Mouse (Mus musculus) C2C12 (cell line): ENCODE measurements at regions not wholly inside any gene's neighbourhood (a gene's known extent, or its start where the extent isn't known, plus 50 kb on each side); places are given as distances from the start of the nearest gene placed in this dataset.

Experiments used
- H3K27me3 ChIP-seq: one replicate; pipeline ENCODE4 v1.6.1; 2011; ENCODE audit not compliant: control insufficient read depth, insufficient read depth, insufficient read length
- H3K36me3 ChIP-seq: one replicate; pipeline ENCODE4 v1.6.1; 2011; ENCODE audit not compliant: control insufficient read depth, insufficient read depth
- H3K4me3 ChIP-seq: one replicate; pipeline ENCODE4 v1.5.1; 2011; ENCODE audit warnings: mild to moderate bottlenecking, control low read depth; ENCODE audit not compliant: poor library complexity, insufficient read depth, severe bottlenecking
- H3K79me2 ChIP-seq: one replicate; pipeline ENCODE4 v1.6.1; 2011; ENCODE audit not compliant: control insufficient read depth, insufficient read depth
- H3K79me3 ChIP-seq: one replicate; pipeline ENCODE4 v1.6.1; 2011; ENCODE audit warnings: low read depth, control low read depth
- H3ac ChIP-seq: one replicate; pipeline ENCODE3; 2011; ENCODE audit warnings: low read depth; ENCODE audit not compliant: control insufficient read depth, insufficient read length
- CEBPB ChIP-seq: IDR thresholded peaks from one replicate; pipeline ENCODE4 v1.6.1; 2011; ENCODE audit warnings: low read depth, mild to moderate bottlenecking, control low read depth, moderate library complexity
- CTCF ChIP-seq: IDR thresholded peaks from one replicate; pipeline ENCODE4 v1.5.1; 2011; ENCODE audit not compliant: control insufficient read depth, insufficient read depth, insufficient read length
- FOSL1 ChIP-seq: IDR thresholded peaks from one replicate; pipeline ENCODE4 v1.8.0; 2011; ENCODE audit warnings: mild to moderate bottlenecking, low read length; ENCODE audit not compliant: poor library complexity, insufficient read depth, severe bottlenecking
- MAX ChIP-seq: IDR thresholded peaks from one replicate; pipeline ENCODE4 v1.6.1; 2011; ENCODE audit warnings: mild to moderate bottlenecking, control low read depth
- MYOD1 ChIP-seq: IDR thresholded peaks from one replicate; pipeline ENCODE4 v1.6.1; 2011; ENCODE audit warnings: low read depth; ENCODE audit not compliant: control insufficient read depth, insufficient read length
- MYOG ChIP-seq: IDR thresholded peaks from one replicate; pipeline ENCODE4 v1.6.1; 2011; ENCODE audit not compliant: control insufficient read depth, insufficient read length; ENCODE audit errors: extremely low read depth
- USF1 ChIP-seq: IDR thresholded peaks from one replicate; pipeline ENCODE4 v1.6.1; 2011; ENCODE audit warnings: low read depth, mild to moderate bottlenecking, control low read depth, moderate library complexity

GRCm38 (mm10) chr10:56482156-56482716, 105.1 kb downstream of the Gja1 start:
- Histone ChIP-seq H3K79me3 (no peaks in the 10 kb centered on the region), H3K27me3 (no peaks in the 10 kb centered on the region), H3K79me2 (no peaks in the 10 kb centered on the region), H3K36me3 (no peaks in the 10 kb centered on the region), H3K4me3 (no peak overlapping the region), H3ac (no peak overlapping the region)
- no peak for TF ChIP-seq MAX
- no peak for TF ChIP-seq FOSL1
- no peak for TF ChIP-seq MYOG

DNA sequence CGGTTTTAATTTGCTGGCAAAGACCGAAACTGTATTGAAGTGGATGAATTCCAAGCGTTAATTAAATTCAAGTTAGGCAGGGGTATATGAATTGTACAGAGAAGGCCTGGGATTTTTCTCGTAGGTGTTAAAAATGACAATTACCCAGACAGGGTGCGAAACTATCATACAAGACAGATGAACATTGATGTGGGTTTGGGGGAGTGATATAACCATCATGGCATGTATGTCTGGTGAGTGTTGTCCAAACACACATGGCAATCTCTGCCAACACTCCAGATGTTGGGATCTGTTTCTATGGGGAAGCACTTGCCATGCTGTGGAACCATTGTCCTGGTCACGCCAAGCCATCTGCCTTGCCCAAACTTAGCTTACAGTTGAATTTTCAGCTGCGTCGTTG, 107.8 kb downstream of the Gja1 start:
- no peak overlapping the region for H3ac ChIP-seq
- no peaks in the 10 kb centered on the region for H3K36me3 ChIP-seq
- TF ChIP-seq CTCF (no peak), CEBPB (no peak), FOSL1 (no peak), MYOG (no peak), MAX (no peak), USF1 (no peak), MYOD1 (no peak)
- H3K4me3 ChIP-seq: no peak overlapping the region
- no peaks in the 10 kb centered on the region for H3K79me2 ChIP-seq
- H3K27me3 ChIP-seq: no peaks in the 10 kb centered on the region
- H3K79me3 ChIP-seq: no peaks in the 10 kb centered on the region

DNA sequence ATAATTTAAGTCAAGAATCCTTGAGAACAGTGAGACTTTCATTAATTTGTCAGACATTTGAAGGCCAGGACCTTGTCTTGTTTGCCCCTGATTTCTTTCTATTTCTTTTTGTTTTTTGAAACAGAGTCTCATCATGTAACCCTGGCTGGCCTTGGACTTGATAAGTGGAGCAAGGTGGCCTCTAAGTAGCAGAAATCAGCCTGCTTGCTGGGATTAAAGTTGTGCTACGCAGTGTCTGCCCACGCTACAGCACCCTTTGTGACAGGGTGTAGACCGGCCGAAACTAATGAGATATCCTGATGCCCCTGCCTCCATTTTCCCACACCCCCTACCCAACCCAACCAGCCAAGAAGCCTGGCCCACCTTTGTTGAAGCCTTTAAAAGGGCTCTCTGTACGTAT, 108.6 kb downstream of the Gja1 start:
- no peak overlapping the region for H3K4me3 ChIP-seq
- H3K79me3 ChIP-seq: no peaks in the 10 kb centered on the region
- H3ac ChIP-seq: no peak overlapping the region
- H3K79me2 ChIP-seq: no peaks in the 10 kb centered on the region
- H3K36me3 ChIP-seq: no peaks in the 10 kb centered on the region
- no peaks in the 10 kb centered on the region for H3K27me3 ChIP-seq
- TF ChIP-seq CEBPB (no peak), MYOD1 (no peak)

DNA sequence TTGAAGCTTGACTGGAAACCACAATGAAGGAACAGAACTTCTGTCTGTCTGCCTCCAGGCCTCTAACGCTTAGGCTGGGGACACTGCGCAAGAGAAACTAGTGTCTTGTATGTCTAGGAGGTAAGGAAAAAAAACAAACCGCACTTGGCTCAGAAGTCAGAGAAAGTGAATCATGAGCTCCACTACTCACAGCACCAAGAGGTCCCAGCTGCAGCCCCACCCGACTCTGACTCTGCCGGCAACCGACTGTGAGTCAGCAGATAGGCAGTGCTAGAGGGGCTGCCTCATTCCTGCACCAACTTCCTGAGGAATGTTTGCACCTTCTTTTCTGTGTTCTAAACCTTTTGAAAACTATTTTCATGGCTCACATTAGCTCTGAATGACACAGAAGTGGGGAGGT, 109.5 kb downstream of the Gja1 start:
- H3ac ChIP-seq: no peak overlapping the region
- H3K4me3 ChIP-seq: no peak overlapping the region
- H3K79me2 ChIP-seq: no peaks in the 10 kb centered on the region
- no peaks in the 10 kb centered on the region for H3K27me3 ChIP-seq
- TF ChIP-seq FOSL1 (peak; percentile 58), MYOG (no peak)
- H3K36me3 ChIP-seq: no peaks in the 10 kb centered on the region
- H3K79me3 ChIP-seq: no peaks in the 10 kb centered on the region

- Histone ChIP-seq H3K79me3 (no peaks in the 10 kb centered on the region), H3K27me3 (no peaks in the 10 kb centered on the region)
- no peak for TF ChIP-seq USF1
Observed at GRCm38 (mm10) chr10:56493461-56493860, 116.3 kb downstream of the Gja1 start.

GRCm38 (mm10) chr10:56495352-56495751, 118.2 kb downstream of the Gja1 start:
- Histone ChIP-seq H3K27me3 (no peaks in the 10 kb centered on the region), H3K36me3 (no peaks in the 10 kb centered on the region), H3K79me3 (no peaks in the 10 kb centered on the region), H3K4me3 (no peak overlapping the region), H3ac (no peak overlapping the region), H3K79me2 (no peaks in the 10 kb centered on the region)
- no peak for TF ChIP-seq CTCF
- no peak for TF ChIP-seq FOSL1
- no peak for TF ChIP-seq MYOG
- TF ChIP-seq USF1: no peak
- TF ChIP-seq MAX: no peak

More at GRCm38 (mm10) chr10:56493461-56493860, 116.3 kb downstream of the Gja1 start:
- H3K79me2 ChIP-seq: no peaks in the 10 kb centered on the region
- no peak overlapping the region for H3ac ChIP-seq
- no peaks in the 10 kb centered on the region for H3K36me3 ChIP-seq
- no peak overlapping the region for H3K4me3 ChIP-seq

DNA sequence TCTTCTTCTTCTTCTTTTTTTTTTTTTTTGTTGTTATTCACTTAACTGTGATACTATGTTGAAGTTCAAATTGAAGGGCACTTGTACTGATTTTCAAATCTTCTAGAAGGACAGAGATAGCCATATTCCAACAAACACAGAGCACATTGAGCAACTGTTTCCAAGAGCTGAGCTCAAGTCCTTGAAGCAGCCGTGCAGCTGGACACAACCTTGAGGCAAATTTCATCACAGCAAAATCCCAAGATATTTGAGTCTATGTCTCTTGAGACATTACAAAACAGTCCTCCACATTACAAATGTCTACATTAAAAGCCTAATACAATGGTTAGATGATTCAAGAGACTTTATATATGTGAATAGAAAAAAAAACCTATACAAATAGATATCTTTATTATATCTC, 141.9 kb downstream of the Gja1 start:
- Histone ChIP-seq H3ac (no peak overlapping the region), H3K79me3 (no peaks in the 10 kb centered on the region), H3K27me3 (no peaks in the 10 kb centered on the region), H3K79me2 (no peaks in the 10 kb centered on the region), H3K36me3 (no peaks in the 10 kb centered on the region), H3K4me3 (no peak overlapping the region)
- no peak for TF ChIP-seq MAX
- TF ChIP-seq CTCF: no peak
- TF ChIP-seq FOSL1: no peak
- no peak for TF ChIP-seq MYOG
- no peak for TF ChIP-seq CEBPB
- no peak for TF ChIP-seq USF1
- TF ChIP-seq MYOD1: no peak
